Mouse (Mus musculus) lung, adult 2 months (tissue): ENCODE measurements around the gene Cnpy3.

Source experiments
- CTCF ChIP-seq: fragments of 200-500 bp; IDR thresholded peaks from 2 replicates; pipeline ENCODE4 v1.5.1; 2011; ENCODE audit warnings: mild to moderate bottlenecking, low read length, control low read depth; ENCODE audit not compliant: insufficient read depth
- POLR2A ChIP-seq: fragments of 200-500 bp; IDR thresholded peaks from 2 replicates; pipeline ENCODE4 v1.6.1; 2011; ENCODE audit warnings: low read depth, mild to moderate bottlenecking, control low read depth, low read length, borderline replicate concordance; ENCODE audit errors: extremely low read depth

GRCm38 (mm10) chr17:46773278-46774130 lies 21.5 kb upstream of the Cnpy3 start:
- TF ChIP-seq CTCF (no peak), POLR2A (no peak)
